19 mouse cellular contexts compared by ENCODE assay signal in genomic region chr12:16764776-16765445, GRCm38 (mm10). TPM values are rescaled to one million over a fixed set of nuclear protein-coding genes. Genes with fewer than 3 reads are reported as not detected.
DNase-seq lines count a peak whose midpoint lies in the region; ATAC-seq lines count a peak whose summit lies in the region.
"Had no signal": no experiment of that assay in that cellular context is flagged by ENCODE, and none has a peak within 500 bp of the region (broad histone marks: within the 10 kb centered on the region; RNA-seq: fewer than 3 reads in every experiment).

No protein-coding gene starts in this region.

- H3K9me3 ChIP-seq in heart, embryonic 15.5 days (replicated peaks): no peaks in the 10 kb centered on the region
- H3K9me3 ChIP-seq: hindbrain, embryonic 15.5 days had no signal

- H3K4me3 ChIP-seq in heart, embryonic 15.5 days: no peak overlapping the region
- H3K4me3 ChIP-seq: forebrain, embryonic 12.5 days; heart, adult 2 months; hindbrain, embryonic 15.5 days had no signal

- peak; percentile 27; the same call in 1 of the 2 replicates for ATAC-seq in heart, embryonic 15.5 days (replicated peaks; ENCODE audit: insufficient number of reproducible peaks, insufficient read depth, low FRiP score, low read depth)
- ATAC-seq: intestine, postnatal 0 days had no signal

- H3K4me2 ChIP-seq in heart, embryonic 15.5 days: no peak overlapping the region
- H3K4me2 ChIP-seq: forebrain, embryonic 12.5 days; hindbrain, embryonic 15.5 days had no signal

- H3K36me3 ChIP-seq in heart, embryonic 15.5 days: no peaks in the 10 kb centered on the region
- H3K36me3 ChIP-seq: forebrain, embryonic 12.5 days; hindbrain, embryonic 15.5 days had no signal

- H3K27me3 ChIP-seq in heart, embryonic 15.5 days: no peaks in the 10 kb centered on the region
- H3K27me3 ChIP-seq: forebrain, embryonic 12.5 days; hindbrain, embryonic 15.5 days had no signal

- H3K27ac ChIP-seq in heart, embryonic 15.5 days: no peak overlapping the region
- H3K27ac ChIP-seq: forebrain, embryonic 12.5 days; heart, adult 2 months; hindbrain, embryonic 15.5 days; liver, embryonic 14.5 days had no signal

- peaks cover 6% of the 10 kb centered on the region for H3K4me1 ChIP-seq in heart, embryonic 15.5 days (replicated peaks)
- H3K4me1 ChIP-seq: forebrain, embryonic 12.5 days had no signal

- H3K9ac ChIP-seq in heart, embryonic 15.5 days: no peak overlapping the region
- H3K9ac ChIP-seq: forebrain, embryonic 12.5 days; hindbrain, embryonic 15.5 days; liver, embryonic 14.5 days had no signal

- no peak for DNase-seq in heart, postnatal 10 days
- DNase-seq in B cell, adult 2 months: peak; percentile 4 to 16
- DNase-seq in adrenal gland, adult (ENCODE audit: inconsistent age in 2 of 2, low spot score in 1 of 2): peak; percentile 92 to 94
- DNase-seq in ovary, postnatal 14 days (ENCODE audit: low spot score): peak; percentile 34
- no peak for DNase-seq in spleen, adult 12 weeks (ENCODE audit: low spot score)
- DNase-seq in layer of hippocampus, postnatal 14 days (ENCODE audit: low spot score in 2 of 2): no peak
- DNase-seq: cerebellum, adult 2 months; kidney, postnatal 25 days; layer of hippocampus, postnatal 36 days; left cerebral cortex, postnatal 4 days; lung, postnatal 14 days; right cerebral cortex, postnatal 14 days; thymus, adult 2 months had no signal

- WGBS in heart, embryonic 15.5 days: 46% methylated on average over 12 of the region's 12 CpGs

- intact Hi-C loops in heart, postnatal 10 days (cut with DNase I): no loop called here

RNA-seq across cellular contexts. Expression of gene Greb1, which starts 35.8 kb away (rescaled TPM):
- polyA plus RNA-seq in heart, embryonic 15.5 days (2015; fragmentation: Nextera tagmentation; extraction: Ambion mirVana): 0.24 and 0.72 TPM in 2 replicates
- total RNA-seq in heart, postnatal 10 days (2021): under 1 TPM; 0.55 to 0.74 TPM
- 1 to 10 TPM in 1 of 2 experiments, under 1 TPM in 1; 0.62 to 1.1 TPM for total RNA-seq in layer of hippocampus, postnatal 14 days (2021)

RNA-seq across cellular contexts. Expression of gene E2f6, which starts 45.9 kb away (rescaled TPM):
- polyA plus RNA-seq in heart, embryonic 15.5 days (2015; fragmentation: Nextera tagmentation; extraction: Ambion mirVana): 40.5 and 43.8 TPM in 2 replicates
- 10 to 100 TPM; 52.7 to 58.7 TPM for total RNA-seq in heart, postnatal 10 days (2021)
- 10 to 100 TPM; 22.6 to 27.3 TPM for total RNA-seq in layer of hippocampus, postnatal 14 days (2021)

Comparison
In these comparisons a context has a peak if more than half of its experiments do, and no peak if none do; other contexts are left out.
1. DNase-seq: peak in B cell, adult 2 months (2 of 2), adrenal gland, adult (2 of 2) and ovary, postnatal 14 days (single experiment); none in heart, postnatal 10 days (0 of 2), spleen, adult 12 weeks (single experiment) and layer of hippocampus, postnatal 14 days (0 of 2).